Mouse (Mus musculus) urinary bladder, postnatal 36 days (tissue): Measurements from ENCODE around the gene Lmna.

Experiments used
- DNase-seq, 2 experiments: peaks; one replicate each; pipeline ENCODE4 v3.0.0; 2022; ENCODE audit warnings: low spot score in 2 of 2, mixed read lengths in 1 of 2

Gene Lmna

GRCm38 (mm10) chr3:88501366-88502030 lies 8.3 kb downstream of the Lmna start:
- no peak for DNase-seq

GRCm38 (mm10) chr3:88500655-88501365 lies 8.9 kb downstream of the Lmna start:
- DNase-seq = no peak

GRCm38 (mm10) chr3:88500087-88500486 lies 9.7 kb downstream of the Lmna start:
- no peak for DNase-seq

GRCm38 (mm10) chr3:88499580-88499979 lies 10.2 kb downstream of the Lmna start:
- DNase-seq = no peak

GRCm38 (mm10) chr3:88495741-88496415 lies 13.9 kb downstream of the Lmna start:
- no peak for DNase-seq

GRCm38 (mm10) chr3:88494836-88495628 lies 14.7 kb downstream of the Lmna start:
- DNase-seq = peak; percentile 64 to 81

GRCm38 (mm10) chr3:88493706-88494582 lies 15.8 kb downstream of the Lmna start:
- no peak for DNase-seq

GRCm38 (mm10) chr3:88487396-88487795 lies 22.4 kb downstream of the Lmna start:
- no peak for DNase-seq

- no peak for DNase-seq
Measured at GRCm38 (mm10) chr3:88486887-88487286, 22.9 kb downstream of the Lmna start.

GRCm38 (mm10) chr3:88486043-88486442 lies 23.7 kb downstream of the Lmna start:
- DNase-seq = no peak

- DNase-seq = no peak
Measured at GRCm38 (mm10) chr3:88484597-88485316, 25.0 kb downstream of the Lmna start.

GRCm38 (mm10) chr3:88483621-88484020 lies 26.1 kb downstream of the Lmna start:
- DNase-seq = peak; percentile 64 to 68

GRCm38 (mm10) chr3:88483141-88483540 lies 26.6 kb downstream of the Lmna start:
- DNase-seq = no peak

GRCm38 (mm10) chr3:88482336-88482735 lies 27.4 kb downstream of the Lmna start:
- no peak for DNase-seq

- no peak for DNase-seq
Measured at GRCm38 (mm10) chr3:88481372-88482040, 28.2 kb downstream of the Lmna start.

GRCm38 (mm10) chr3:88480679-88481078 lies 29.1 kb downstream of the Lmna start:
- no peak for DNase-seq

GRCm38 (mm10) chr3:88479828-88480227 lies 29.9 kb downstream of the Lmna start:
- no peak for DNase-seq

- no peak for DNase-seq
Measured at GRCm38 (mm10) chr3:88479163-88479562, 30.6 kb downstream of the Lmna start.

- DNase-seq = peak; percentile 76 to 79
Measured at GRCm38 (mm10) chr3:88477735-88478134, 32.0 kb downstream of the Lmna start.

- no peak for DNase-seq
Measured at GRCm38 (mm10) chr3:88476403-88476802, 33.4 kb downstream of the Lmna start.
